Mouse (Mus musculus) heart, postnatal 0 days (tissue): ENCODE data around the gene Zbtb43. TPM values are rescaled to one million over a fixed set of nuclear protein-coding genes. Genes with fewer than 3 reads are reported as not detected.

Source experiments
- ATAC-seq: fragments of 200-750 bp; cut with Nextera tagmentation; 2 replicates; pipeline ENCODE4 v1.8.0; 2017; ENCODE audit warnings: low read depth, moderate number of reproducible peaks, moderate library complexity; ENCODE audit not compliant: insufficient read depth
- DNase-seq: peaks from one replicate; pipeline ENCODE4 v3.0.0-alpha.2; 2016; ENCODE audit warnings: low spot score
- H3K27ac ChIP-seq: fragments of 300-500 bp; sonication (generic); 2 replicates; pipeline ENCODE4 v1.5.1; 2014; ENCODE audit warnings: low read depth, mild to moderate bottlenecking
- H3K27me3 ChIP-seq: fragments of 300-500 bp; sonication (generic); 2 replicates; pipeline ENCODE4 v1.6.1; 2014; ENCODE audit warnings: low read length, mixed read lengths; ENCODE audit not compliant: control insufficient read depth, insufficient read depth
- H3K36me3 ChIP-seq: fragments of 300-500 bp; sonication (generic); replicated peaks from 2 replicates; pipeline ENCODE4 v1.6.1; 2014; ENCODE audit warnings: low read length, mixed read lengths; ENCODE audit not compliant: control insufficient read depth, insufficient read depth
- H3K4me1 ChIP-seq: fragments of 300-500 bp; sonication (generic); 2 replicates; pipeline ENCODE4 v1.6.1; 2014; ENCODE audit warnings: antibody characterized with exemption; ENCODE audit not compliant: control insufficient read depth, insufficient read depth
- H3K4me2 ChIP-seq: fragments of 300-500 bp; sonication (generic); 2 replicates; pipeline ENCODE4 v1.6.1; 2014; ENCODE audit warnings: low read depth, mild to moderate bottlenecking, low read length, moderate library complexity
- H3K4me3 ChIP-seq: fragments of 300-500 bp; sonication (generic); 2 replicates; pipeline ENCODE4 v1.5.1; 2014; ENCODE audit warnings: low read depth, low read length
- H3K9ac ChIP-seq: fragments of 300-500 bp; sonication (generic); replicated peaks from 2 replicates; pipeline ENCODE4 v1.6.1; 2014; ENCODE audit warnings: low read depth, low read length, mixed read lengths
- H3K9me3 ChIP-seq: fragments of 300-500 bp; sonication (generic); replicated peaks from 2 replicates; pipeline ENCODE4 v1.6.1; 2016; ENCODE audit warnings: low read length; ENCODE audit not compliant: control insufficient read depth
- CTCF ChIP-seq: IDR thresholded peaks from 2 replicates; pipeline ENCODE4 v1.5.1; 2016; ENCODE audit warnings: antibody characterized with exemption, control low read depth, low read depth
- EP300 ChIP-seq: IDR thresholded peaks from 2 replicates; pipeline ENCODE4 v1.6.1; 2016; ENCODE audit warnings: antibody characterized with exemption, low read depth
- WGBS: fragments of 180-500 bp; shearing (Covaris S2); extraction: QIAGEN DNeasy Blood & Tissue Kit; methylation state at CpG from one replicate; pipeline ENCODE4 v1.1.7; 2014; 5-methylcytosine and 5-hydroxymethylcytosine counted together
- polyA plus RNA-seq: library from polyadenylated mRNA; unstranded; fragments of >200 nt; fragmentation: Nextera tagmentation; extraction: Ambion mirVana; gene quantifications from 2 replicates; pipeline ENCODE4 v1.2.1, GENCODE M21; 2015
- total RNA-seq: library from RNA; depleted of rRNA; stranded (reverse); fragments of >200 nt; gene quantifications from 2 replicates; pipeline ENCODE4 v1.2.3, GENCODE M21; 2014; ENCODE audit warnings: low replicate concordance; rRNA removed

Gene Zbtb43
- 10.5 and 11.8 TPM in 2 replicates for total RNA-seq
- 11.5 and 12.3 TPM in 2 replicates for polyA plus RNA-seq

GRCm38 (mm10) chr2:33468466-33469097, at the start of gene Zbtb43:
Zbtb43 (minus strand) TSS chr2:33468559.
- ATAC-seq (peak; percentile 94), DNase-seq (peak; percentile 95)
- 6% methylated on average over 36 of the region's 36 CpGs for WGBS
- no peaks in the 10 kb centered on the region; the same call in 1 of the 2 replicates for H3K9me3 ChIP-seq
- H3K4me1 ChIP-seq = peaks cover 24% of the 10 kb centered on the region
- peak within 1 kb of the TSS; percentile 85 for H3K27ac ChIP-seq
- peaks cover 14% of the 10 kb centered on the region; the same call in 1 of the 2 replicates for H3K36me3 ChIP-seq
- H3K4me2 ChIP-seq = peak within 1 kb of the TSS; percentile 77
- peak within 1 kb of the TSS; percentile 77 for H3K4me3 ChIP-seq
- H3K27me3 ChIP-seq = no peaks in the 10 kb centered on the region
- no peak for TF ChIP-seq EP300
- no peak for TF ChIP-seq CTCF
- peak within 1 kb of the TSS; percentile 89 for H3K9ac ChIP-seq

GRCm38 (mm10) chr2:33515856-33516255, 47.5 kb upstream of the Zbtb43 start:
- 71% methylated on average over 19 of the region's 19 CpGs for WGBS
- H3K36me3 ChIP-seq = no peaks in the 10 kb centered on the region
- H3K4me1 ChIP-seq = no peaks in the 10 kb centered on the region
- H3K27me3 ChIP-seq = 0 out of 2 replicates have a peak, but pooled peaks cover 4% of the 10 kb centered on the region
- no peak overlapping the region for H3K4me3 ChIP-seq
- no peak overlapping the region for H3K27ac ChIP-seq
- ATAC-seq (no peak), DNase-seq (no peak)
- H3K4me2 ChIP-seq = no peak overlapping the region
- no peaks in the 10 kb centered on the region for H3K9me3 ChIP-seq
- no peak overlapping the region for H3K9ac ChIP-seq
- no peak for TF ChIP-seq EP300
- TF ChIP-seq CTCF = no peak

- H3K9ac ChIP-seq = no peak overlapping the region
- no peak overlapping the region for H3K4me3 ChIP-seq
- no peaks in the 10 kb centered on the region for H3K9me3 ChIP-seq
- DNase-seq = no peak
- no peaks in the 10 kb centered on the region for H3K4me1 ChIP-seq
- H3K27me3 ChIP-seq = 0 out of 2 replicates have a peak, but pooled peaks cover 4% of the 10 kb centered on the region
- no peak for ATAC-seq
- H3K4me2 ChIP-seq = no peak overlapping the region
- no peaks in the 10 kb centered on the region for H3K36me3 ChIP-seq
- H3K27ac ChIP-seq = no peak overlapping the region
- 71% methylated on average over 8 of the region's 8 CpGs for WGBS
- TF ChIP-seq CTCF (no peak), EP300 (no peak)
These were observed 47.1 kb upstream of the Zbtb43 start for GRCm38 (mm10) chr2:33515431-33515830.

GRCm38 (mm10) chr2:33510791-33511190, 42.4 kb upstream of the Zbtb43 start:
- Histone ChIP-seq H3K36me3 (no peaks in the 10 kb centered on the region), H3K27me3 (no peaks in the 10 kb centered on the region), H3K4me2 (no peak overlapping the region), H3K4me1 (no peaks in the 10 kb centered on the region), H3K27ac (no peak overlapping the region), H3K4me3 (no peak overlapping the region), H3K9me3 (no peaks in the 10 kb centered on the region), H3K9ac (no peak overlapping the region)
- ATAC-seq (no peak), DNase-seq (no peak)
- TF ChIP-seq CTCF (no peak), EP300 (no peak)
- WGBS = 91% methylated on average over 1 of the region's 1 CpGs

- TF ChIP-seq EP300 (no peak), CTCF (no peak)
- Histone ChIP-seq H3K9me3 (peaks cover 11% of the 10 kb centered on the region; the same call in 1 of the 2 replicates), H3K4me1 (no peaks in the 10 kb centered on the region), H3K36me3 (no peaks in the 10 kb centered on the region), H3K4me3 (no peak overlapping the region), H3K27me3 (no peaks in the 10 kb centered on the region), H3K9ac (no peak overlapping the region), H3K4me2 (no peak overlapping the region), H3K27ac (no peak overlapping the region)
- ATAC-seq = no peak
- DNase-seq = no peak
- 38% methylated on average over 2 of the region's 2 CpGs for WGBS
These were observed 34.2 kb upstream of the Zbtb43 start for GRCm38 (mm10) chr2:33502602-33503001.

GRCm38 (mm10) chr2:33498280-33498679, 29.9 kb upstream of the Zbtb43 start:
- H3K4me1 ChIP-seq = no peaks in the 10 kb centered on the region
- H3K4me3 ChIP-seq = no peak overlapping the region
- DNase-seq (no peak), ATAC-seq (no peak)
- no peak overlapping the region for H3K9ac ChIP-seq
- no peak overlapping the region for H3K27ac ChIP-seq
- WGBS = 55% methylated on average over 4 of the region's 4 CpGs
- no peaks in the 10 kb centered on the region for H3K36me3 ChIP-seq
- H3K9me3 ChIP-seq = peaks cover 20% of the 10 kb centered on the region
- TF ChIP-seq EP300 (no peak), CTCF (no peak)
- 0 out of 2 replicates have a peak, but pooled peaks cover 4% of the 10 kb centered on the region for H3K27me3 ChIP-seq
- no peak overlapping the region for H3K4me2 ChIP-seq
